18 mouse cellular contexts compared by ENCODE assay signal in the genomic region with DNA sequence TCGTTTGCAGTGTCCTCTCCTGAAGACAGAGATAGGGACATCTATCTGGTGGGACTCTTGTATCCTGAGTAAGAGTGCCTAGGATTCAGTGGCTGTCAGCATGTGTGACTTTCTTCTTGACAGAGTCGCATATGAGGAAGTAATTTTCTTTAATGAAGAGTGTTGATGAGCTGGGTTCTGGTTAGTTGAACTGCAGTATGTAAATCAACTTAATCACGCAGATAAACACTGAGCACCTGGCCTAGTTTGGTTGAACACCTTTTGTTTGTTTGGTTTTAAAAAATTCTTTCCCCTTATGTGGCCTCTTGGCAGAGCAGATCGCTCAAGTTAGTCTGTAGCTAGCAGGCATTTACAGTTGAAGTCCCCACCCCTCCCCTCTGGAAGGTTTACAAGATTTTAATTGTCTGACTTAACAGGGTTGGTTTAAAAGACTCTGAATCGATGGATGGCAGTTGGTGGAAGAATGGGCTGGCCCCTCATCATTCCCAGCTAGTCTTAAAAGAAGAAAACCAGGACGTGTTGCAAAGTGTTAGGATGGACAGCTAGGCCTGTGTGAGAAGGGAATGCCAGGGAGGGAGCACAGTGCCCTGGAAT. TPM values are rescaled to one million over a fixed set of nuclear protein-coding genes. Genes with fewer than 3 reads are reported as not detected.
DNase-seq lines count a peak whose midpoint lies in the region; ATAC-seq and TF ChIP-seq lines count a peak whose summit lies in the region.
"Had no signal": no experiment of that assay in that cellular context is flagged by ENCODE, and none has a peak within 500 bp of the region (broad histone marks: within the 10 kb centered on the region; RNA-seq: fewer than 3 reads in every experiment).

No protein-coding gene starts in this region.

- no peak for DNase-seq in hindbrain, embryonic 10.5 days (ENCODE audit: low spot score)
- no peak for DNase-seq in hindbrain, embryonic 11.5 days (ENCODE audit: low spot score)
- no peak for DNase-seq in midbrain, embryonic 14.5 days
- DNase-seq in Muller cell, postnatal 12 days (ENCODE audit: inconsistent ontology term): peak; percentile 71
- DNase-seq in splenic B cell, adult 2 months (ENCODE audit: low read depth, low spot score): peak; percentile 76
- no peak for DNase-seq in lung, adult 2 months
- DNase-seq: adrenal gland, postnatal 36 days; cerebellum, adult 11 months; cerebellum, postnatal 10 days; kidney, adult 8-10 months; kidney, postnatal 10 days; liver, embryonic 13.5 days; lung, embryonic 14.5 days; lung, postnatal 36 days had no signal

- no peak for ATAC-seq in hindbrain, embryonic 11.5 days (ENCODE audit: low FRiP score)
- ATAC-seq in midbrain, embryonic 13.5 days: no peak
- no peak for ATAC-seq in midbrain, embryonic 14.5 days (ENCODE audit: low FRiP score, low TSS enrichment)

- whole genome bisulfite sequencing in hindbrain, embryonic 10.5 days: 66% methylated on average over 6 of the region's 6 CpGs
- 62% methylated on average over 6 of the region's 6 CpGs for WGBS in hindbrain, embryonic 11.5 days
- whole genome bisulfite sequencing in midbrain, embryonic 13.5 days: 63% methylated on average over 6 of the region's 6 CpGs
- 61% methylated on average over 6 of the region's 6 CpGs for WGBS in midbrain, embryonic 14.5 days
- WGBS in lung, adult 2 months: 56% methylated on average over 6 of the region's 6 CpGs

- no peak for TF ChIP-seq POLR2A in lung, adult 2 months (IDR thresholded peaks at IDR 0.05; ENCODE audit: borderline replicate concordance, extremely low read depth, low read depth, low read length)

- H3K27me3 ChIP-seq in hindbrain, embryonic 10.5 days (ENCODE audit: insufficient read depth, poor library complexity, severe bottlenecking): no peaks in the 10 kb centered on the region
- no peaks in the 10 kb centered on the region for H3K27me3 ChIP-seq in hindbrain, embryonic 11.5 days (ENCODE audit: control insufficient read depth, insufficient read depth, low read length)
- no peaks in the 10 kb centered on the region for H3K27me3 ChIP-seq in midbrain, embryonic 13.5 days
- H3K27me3 ChIP-seq in midbrain, embryonic 14.5 days (ENCODE audit: control insufficient read depth, insufficient read depth, low read length): no peaks in the 10 kb centered on the region
- H3K27me3 ChIP-seq in splenic B cell, adult 2 months (ENCODE audit: control insufficient read depth, insufficient read depth, low read length, poor library complexity, severe bottlenecking): no peaks in the 10 kb centered on the region
- H3K27me3 ChIP-seq: liver, embryonic 13.5 days; megakaryocyte, embryonic 14.5 days; neural tube, embryonic 12.5 days had no signal

- peaks cover 11% of the 10 kb centered on the region for H3K36me3 ChIP-seq in hindbrain, embryonic 10.5 days
- H3K36me3 ChIP-seq in hindbrain, embryonic 11.5 days (ENCODE audit: control insufficient read depth, insufficient read depth, low read length): no peaks in the 10 kb centered on the region
- H3K36me3 ChIP-seq in midbrain, embryonic 13.5 days: no peaks in the 10 kb centered on the region
- H3K36me3 ChIP-seq in midbrain, embryonic 14.5 days (ENCODE audit: control insufficient read depth, insufficient read depth, low read length): no peaks in the 10 kb centered on the region
- peaks cover 6% of the 10 kb centered on the region for H3K36me3 ChIP-seq in splenic B cell, adult 2 months (ENCODE audit: control insufficient read depth, insufficient read depth, low read length, poor library complexity, severe bottlenecking)
- H3K36me3 ChIP-seq: liver, embryonic 13.5 days; neural tube, embryonic 12.5 days had no signal

- H3K4me3 ChIP-seq in hindbrain, embryonic 10.5 days: no peak overlapping the region
- no peak overlapping the region for H3K4me3 ChIP-seq in hindbrain, embryonic 11.5 days (ENCODE audit: low read depth, low read length)
- H3K4me3 ChIP-seq in midbrain, embryonic 13.5 days (replicated peaks): no peak overlapping the region
- H3K4me3 ChIP-seq in midbrain, embryonic 14.5 days (replicated peaks; ENCODE audit: low read depth, low read length): no peak overlapping the region
- no peak overlapping the region for H3K4me3 ChIP-seq in lung, adult 2 months (replicated peaks; ENCODE audit: extremely low read depth, low read depth, low read length)
- H3K4me3 ChIP-seq: left cerebral cortex, adult 2 months; liver, embryonic 13.5 days; megakaryocyte, embryonic 14.5 days; neural tube, embryonic 12.5 days had no signal

- H3K9ac ChIP-seq in hindbrain, embryonic 11.5 days (ENCODE audit: low read depth, low read length): no peak overlapping the region
- H3K9ac ChIP-seq in midbrain, embryonic 13.5 days (replicated peaks): no peak overlapping the region
- H3K9ac ChIP-seq in midbrain, embryonic 14.5 days (replicated peaks; ENCODE audit: low read length): no peak overlapping the region
- H3K9ac ChIP-seq: liver, embryonic 13.5 days; lung, embryonic 14.5 days; neural tube, embryonic 12.5 days had no signal

- peaks cover 4% of the 10 kb centered on the region; the same call in 1 of the 2 replicates for H3K9me3 ChIP-seq in hindbrain, embryonic 10.5 days
- no peaks in the 10 kb centered on the region for H3K9me3 ChIP-seq in hindbrain, embryonic 11.5 days (ENCODE audit: control insufficient read depth, low read length)
- H3K9me3 ChIP-seq in midbrain, embryonic 13.5 days: no peaks in the 10 kb centered on the region
- no peaks in the 10 kb centered on the region for H3K9me3 ChIP-seq in midbrain, embryonic 14.5 days (ENCODE audit: control insufficient read depth, low read length)
- H3K9me3 ChIP-seq: liver, embryonic 13.5 days; neural tube, embryonic 12.5 days had no signal

- peak overlapping the region; percentile 85 for H3K27ac ChIP-seq in hindbrain, embryonic 10.5 days
- H3K27ac ChIP-seq in hindbrain, embryonic 11.5 days (ENCODE audit: low read depth, low read length): no peak overlapping the region
- H3K27ac ChIP-seq in midbrain, embryonic 13.5 days: 0 out of 2 replicates have a peak overlapping the region, but pooled peaks have one; percentile 9
- H3K27ac ChIP-seq in midbrain, embryonic 14.5 days (replicated peaks; ENCODE audit: low read depth, low read length): no peak overlapping the region
- H3K27ac ChIP-seq: left cerebral cortex, adult 2 months; liver, embryonic 13.5 days; neural tube, embryonic 12.5 days had no signal

- TF ChIP-seq CTCF in lung, adult 2 months (IDR thresholded peaks at IDR 0.05; ENCODE audit: insufficient read depth, low read length): no peak

- H3K4me1 ChIP-seq in hindbrain, embryonic 10.5 days (replicated peaks): peaks cover 65% of the 10 kb centered on the region
- 0 out of 2 replicates have a peak, but pooled peaks cover 9% of the 10 kb centered on the region for H3K4me1 ChIP-seq in hindbrain, embryonic 11.5 days (replicated peaks; ENCODE audit: control insufficient read depth, insufficient read depth, low read length)
- peaks cover 53% of the 10 kb centered on the region for H3K4me1 ChIP-seq in midbrain, embryonic 13.5 days (replicated peaks)
- H3K4me1 ChIP-seq in midbrain, embryonic 14.5 days (ENCODE audit: control insufficient read depth, insufficient read depth, low read length): peaks cover 8% of the 10 kb centered on the region; the same call in 1 of the 2 replicates
- peaks cover 7% of the 10 kb centered on the region for H3K4me1 ChIP-seq in lung, adult 2 months (ENCODE audit: control insufficient read depth, insufficient read depth, low read length)
- H3K4me1 ChIP-seq: liver, embryonic 13.5 days had no signal

- no peak overlapping the region for H3K4me2 ChIP-seq in hindbrain, embryonic 11.5 days (replicated peaks; ENCODE audit: low read depth, low read length)
- no peak overlapping the region for H3K4me2 ChIP-seq in midbrain, embryonic 13.5 days (replicated peaks)
- no peak overlapping the region for H3K4me2 ChIP-seq in midbrain, embryonic 14.5 days (ENCODE audit: low read length)
- H3K4me2 ChIP-seq: liver, embryonic 13.5 days; lung, embryonic 14.5 days; neural tube, embryonic 12.5 days had no signal

RNA-seq across cellular contexts. Expression of a gene that starts 8.7 kb away (rescaled TPM):
- polyA plus RNA-seq in hindbrain, embryonic 10.5 days (2016; fragmentation: Nextera tagmentation; extraction: Ambion mirVana): 18.5 and 19.0 TPM in 2 replicates
- 23.3 and 26.4 TPM in 2 replicates for polyA plus RNA-seq in hindbrain, embryonic 11.5 days (2014; fragmentation: Nextera tagmentation; extraction: Ambion mirVana)
- 13.6 and 15.4 TPM in 2 replicates for polyA plus RNA-seq in midbrain, embryonic 13.5 days (2015; fragmentation: Nextera tagmentation; extraction: Ambion mirVana)
- polyA plus RNA-seq in midbrain, embryonic 14.5 days (2014; fragmentation: Nextera tagmentation; extraction: Ambion mirVana): 10.2 and 12.3 TPM in 2 replicates
- 163 and 178 TPM in 2 replicates for polyA plus RNA-seq in lung, adult 2 months (2012; rRNA removed)

Comparison
In these comparisons a context has a peak if more than half of its experiments do, and no peak if none do; other contexts are left out.
1. H3K27ac ChIP-seq: peak in hindbrain, embryonic 10.5 days (single experiment) and midbrain, embryonic 13.5 days (single experiment); none in hindbrain, embryonic 11.5 days (single experiment) and midbrain, embryonic 14.5 days (single experiment).
2. DNase-seq: peak in Muller cell, postnatal 12 days (single experiment) and splenic B cell, adult 2 months (single experiment); none in hindbrain, embryonic 10.5 days (single experiment), hindbrain, embryonic 11.5 days (single experiment), midbrain, embryonic 14.5 days (single experiment) and lung, adult 2 months (single experiment).